Mouse (Mus musculus) liver, embryonic 14.5 days (tissue): ENCODE measurements at regions not wholly inside any gene's neighbourhood (a gene's known extent, or its start where the extent isn't known, plus 50 kb on each side); places are given as distances from the start of the nearest gene placed in this dataset.
A peak's percentile ranks its signal among the peaks of the same experiment; 100 is the strongest.

ENCODE experiments used
- ATAC-seq: fragments of 200-750 bp; cut with Nextera tagmentation; 2 replicates; pipeline ENCODE4 v1.8.0; 2017; ENCODE audit warnings: moderate number of reproducible peaks, mild to moderate bottlenecking, moderate library complexity; ENCODE audit not compliant: insufficient read depth
- DNase-seq, 3 experiments: peaks; one replicate each; pipeline ENCODE4 v3.0.0-alpha.2; 2012 to 2013; ENCODE audit warnings: low read depth in 3 of 3, low spot score in 3 of 3
- H3K27ac ChIP-seq: fragments of 300-500 bp; sonication (generic); 2 replicates; pipeline ENCODE4 v1.5.1; 2014; ENCODE audit warnings: moderate library complexity, mild to moderate bottlenecking, control low read depth, inconsistent platforms
- H3K27me3 ChIP-seq: fragments of 300-500 bp; sonication (generic); 2 replicates; pipeline ENCODE4 v1.6.1; 2014; ENCODE audit warnings: mild to moderate bottlenecking, low read length, moderate library complexity; ENCODE audit not compliant: control insufficient read depth, insufficient read depth
- H3K36me3 ChIP-seq: fragments of 300-500 bp; sonication (generic); replicated peaks from 2 replicates; pipeline ENCODE4 v1.6.1; 2014; ENCODE audit warnings: low read depth; ENCODE audit not compliant: control insufficient read depth, insufficient read depth
- H3K4me1 ChIP-seq, 2 experiments: fragments of 200-500 bp in 1 of 2; fragments of 300-500 bp in 1 of 2; sonication (generic) in 1 of 2; replicated peaks; 2 replicates each; pipeline ENCODE4 v1.6.1; 2012 to 2014; ENCODE audit warnings: antibody characterized with exemption in 1 of 2, inconsistent platforms in 1 of 2, low read length in 1 of 2; ENCODE audit not compliant: control insufficient read depth in 2 of 2, insufficient read depth in 2 of 2
- H3K4me2 ChIP-seq: fragments of 300-500 bp; sonication (generic); 2 replicates; pipeline ENCODE4 v1.6.1; 2014; ENCODE audit warnings: low read depth, mild to moderate bottlenecking, control low read depth, moderate library complexity
- H3K4me3 ChIP-seq, 2 experiments: fragments of 200-500 bp in 1 of 2; fragments of 300-500 bp in 1 of 2; sonication (generic) in 1 of 2; 2 replicates each; pipeline ENCODE4 v1.5.1; 2012 to 2014; ENCODE audit warnings: low read depth in 2 of 2, low read length in 2 of 2, mild to moderate bottlenecking in 2 of 2, control low read depth in 1 of 2, inconsistent platforms in 1 of 2, moderate library complexity in 1 of 2; ENCODE audit not compliant: insufficient read depth in 1 of 2
- H3K9ac ChIP-seq: fragments of 300-500 bp; sonication (generic); replicated peaks from 2 replicates; pipeline ENCODE4 v1.6.1; 2014; ENCODE audit warnings: mild to moderate bottlenecking, control low read depth, moderate library complexity
- H3K9me3 ChIP-seq: fragments of 300-500 bp; sonication (generic); 2 replicates; pipeline ENCODE4 v1.6.1; 2016; ENCODE audit warnings: low read length, mixed read lengths; ENCODE audit not compliant: control insufficient read depth
- CTCF ChIP-seq: IDR thresholded peaks from 2 replicates; pipeline ENCODE4 v1.5.1; 2016; ENCODE audit warnings: antibody characterized with exemption, low read depth, control low read depth
- EP300 ChIP-seq: IDR thresholded peaks from 2 replicates; pipeline ENCODE4 v1.6.1; 2016; ENCODE audit warnings: antibody characterized with exemption, low read depth
- WGBS: fragments of 180-500 bp; shearing (Covaris S2); extraction: QIAGEN DNeasy Blood & Tissue Kit; methylation state at CpG from one replicate; pipeline ENCODE4 v1.1.7; 2014; ENCODE audit not compliant: insufficient replicate concordance; 5-methylcytosine and 5-hydroxymethylcytosine counted together

- H3K9ac ChIP-seq, result no peak overlapping the region
- no peak for ATAC-seq
- no peak for TF ChIP-seq CTCF
- TF ChIP-seq EP300, result no peak
- no peak overlapping the region for H3K4me2 ChIP-seq
- H3K4me3 ChIP-seq, result no peak overlapping the region
- no peaks in the 10 kb centered on the region for H3K4me1 ChIP-seq
- WGBS, result 61% methylated on average over 2 of the region's 2 CpGs
- H3K9me3 ChIP-seq, result no peaks in the 10 kb centered on the region
- DNase-seq, result no peak
- no peaks in the 10 kb centered on the region for H3K36me3 ChIP-seq
- H3K27ac ChIP-seq, result no peak overlapping the region
- no peaks in the 10 kb centered on the region for H3K27me3 ChIP-seq
Observed at GRCm38 (mm10) chr3:149503992-149504391, 513.6 kb upstream of the Adgrl2 start.

GRCm38 (mm10) chr3:149500130-149500529 is 509.8 kb upstream of the Adgrl2 start:
- H3K9me3 ChIP-seq, result no peaks in the 10 kb centered on the region
- H3K36me3 ChIP-seq, result no peaks in the 10 kb centered on the region
- H3K27me3 ChIP-seq, result no peaks in the 10 kb centered on the region
- no peak overlapping the region for H3K27ac ChIP-seq
- no peak overlapping the region for H3K4me3 ChIP-seq
- peak; percentile 39; the same call in 1 of the 2 replicates for ATAC-seq
- 41% methylated on average over 3 of the region's 3 CpGs for WGBS
- no peak overlapping the region for H3K9ac ChIP-seq
- no peak for DNase-seq
- no peaks in the 10 kb centered on the region for H3K4me1 ChIP-seq
- TF ChIP-seq EP300, result peak; percentile 18; the same call in 1 of the 2 replicates
- TF ChIP-seq CTCF, result no peak
- no peak overlapping the region for H3K4me2 ChIP-seq

GRCm38 (mm10) chr3:149498765-149499164 is 508.4 kb upstream of the Adgrl2 start:
- 19% methylated on average over 1 of the region's 1 CpGs for WGBS
- DNase-seq (no peak), ATAC-seq (no peak)
- Histone ChIP-seq H3K36me3 (no peaks in the 10 kb centered on the region), H3K4me1 (no peaks in the 10 kb centered on the region), H3K4me3 (no peak overlapping the region), H3K27ac (no peak overlapping the region), H3K27me3 (no peaks in the 10 kb centered on the region), H3K9me3 (no peaks in the 10 kb centered on the region), H3K9ac (no peak overlapping the region), H3K4me2 (no peak overlapping the region)
- TF ChIP-seq CTCF (no peak), EP300 (no peak)

GRCm38 (mm10) chr3:149496829-149497471 is 506.6 kb upstream of the Adgrl2 start:
- Histone ChIP-seq H3K4me2 (no peak overlapping the region), H3K4me1 (no peaks in the 10 kb centered on the region), H3K36me3 (no peaks in the 10 kb centered on the region), H3K27ac (no peak overlapping the region), H3K27me3 (no peaks in the 10 kb centered on the region), H3K9me3 (no peaks in the 10 kb centered on the region), H3K9ac (no peak overlapping the region), H3K4me3 (no peak overlapping the region)
- WGBS, result 61% methylated on average over 10 of the region's 10 CpGs
- TF ChIP-seq CTCF, result no peak
- TF ChIP-seq EP300, result no peak
- ATAC-seq (no peak), DNase-seq (no peak)

GRCm38 (mm10) chr3:149496122-149496521 is 505.8 kb upstream of the Adgrl2 start:
- H3K4me1 ChIP-seq, result no peaks in the 10 kb centered on the region
- no peaks in the 10 kb centered on the region for H3K9me3 ChIP-seq
- no peak for ATAC-seq
- H3K36me3 ChIP-seq, result no peaks in the 10 kb centered on the region
- 65% methylated on average over 2 of the region's 2 CpGs for WGBS
- H3K27ac ChIP-seq, result no peak overlapping the region
- no peak overlapping the region for H3K4me2 ChIP-seq
- no peaks in the 10 kb centered on the region for H3K27me3 ChIP-seq
- no peak for DNase-seq
- no peak overlapping the region for H3K4me3 ChIP-seq
- H3K9ac ChIP-seq, result no peak overlapping the region
- TF ChIP-seq EP300 (no peak), CTCF (no peak)
